Mouse (Mus musculus): ENCODE results near the gene Mad1l1.
"Not testable (repeated sequence)": the region's sequence is repeated elsewhere in the genome, so short reads cannot be mapped to it uniquely, and the experiment has no call there.

Mad1l1 gene

GRCm38 (mm10) chr5:140019616-140020015, 301.7 kb downstream of the Mad1l1 start:
- no peak for DNase-seq (ENCODE audit: low read depth in 2 of 2, low spot score in 2 of 2)

GRCm38 (mm10) chr5:140018780-140019179, 302.6 kb downstream of the Mad1l1 start:
- no peak for DNase-seq (ENCODE audit: low read depth in 2 of 2, low spot score in 2 of 2)

GRCm38 (mm10) chr5:140016896-140017295, 304.5 kb downstream of the Mad1l1 start:
- no peak for DNase-seq (ENCODE audit: low read depth in 2 of 2, low spot score in 2 of 2)

- no peak for DNase-seq (ENCODE audit: low read depth in 2 of 2, low spot score in 2 of 2)
Observed at GRCm38 (mm10) chr5:140013652-140014051, 307.7 kb downstream of the Mad1l1 start.

GRCm38 (mm10) chr5:140012286-140012967, 308.9 kb downstream of the Mad1l1 start:
- DNase-seq (ENCODE audit: low read depth in 2 of 2, low spot score in 2 of 2): no peak

GRCm38 (mm10) chr5:140010405-140010804, 310.9 kb downstream of the Mad1l1 start:
- DNase-seq (ENCODE audit: low read depth in 2 of 2, low spot score in 2 of 2): no peak

- DNase-seq (ENCODE audit: low read depth in 2 of 2, low spot score in 2 of 2): no peak
Observed at GRCm38 (mm10) chr5:140009083-140009655, 312.2 kb downstream of the Mad1l1 start.

GRCm38 (mm10) chr5:140008523-140008806, 312.9 kb downstream of the Mad1l1 start:
- DNase-seq (ENCODE audit: low read depth in 2 of 2, low spot score in 2 of 2): no peak

- no peak for DNase-seq (ENCODE audit: low read depth in 2 of 2, low spot score in 2 of 2)
Observed at GRCm38 (mm10) chr5:140007656-140008522, 313.5 kb downstream of the Mad1l1 start.

- no peak for DNase-seq (ENCODE audit: low read depth in 2 of 2, low spot score in 2 of 2)
Observed at GRCm38 (mm10) chr5:140006861-140007260, 314.5 kb downstream of the Mad1l1 start.

GRCm38 (mm10) chr5:140002541-140002940, 318.8 kb downstream of the Mad1l1 start:
- no peak for DNase-seq (ENCODE audit: low read depth in 2 of 2, low spot score in 2 of 2)

- no peak for DNase-seq (ENCODE audit: low read depth in 2 of 2, low spot score in 2 of 2)
Observed at GRCm38 (mm10) chr5:139998916-139999315, 322.4 kb downstream of the Mad1l1 start.

- not testable (repeated sequence) for DNase-seq (ENCODE audit: low read depth in 2 of 2, low spot score in 2 of 2)
Observed at GRCm38 (mm10) chr5:139998321-139998720, 323.0 kb downstream of the Mad1l1 start.

- no peak for DNase-seq (ENCODE audit: low read depth in 2 of 2, low spot score in 2 of 2)
Observed at GRCm38 (mm10) chr5:139991531-139991930, 329.8 kb downstream of the Mad1l1 start.

- no peak for DNase-seq (ENCODE audit: low read depth in 2 of 2, low spot score in 2 of 2)
Observed at GRCm38 (mm10) chr5:139985073-139985746, 336.1 kb downstream of the Mad1l1 start.

GRCm38 (mm10) chr5:139981976-139982375, 339.4 kb downstream of the Mad1l1 start:
- DNase-seq (ENCODE audit: low read depth in 2 of 2, low spot score in 2 of 2): no peak

- no peak for DNase-seq (ENCODE audit: low read depth in 2 of 2, low spot score in 2 of 2)
Observed at GRCm38 (mm10) chr5:139979371-139979770, 342.0 kb downstream of the Mad1l1 start.

- no peak for DNase-seq (ENCODE audit: low read depth in 2 of 2, low spot score in 2 of 2)
Observed at GRCm38 (mm10) chr5:139978525-139979276, 342.7 kb downstream of the Mad1l1 start.

- DNase-seq (ENCODE audit: low read depth in 2 of 2, low spot score in 2 of 2): no peak
Observed at GRCm38 (mm10) chr5:139977476-139977875, 343.9 kb downstream of the Mad1l1 start.

- DNase-seq (ENCODE audit: low read depth in 2 of 2, low spot score in 2 of 2): no peak
Observed at GRCm38 (mm10) chr5:139976584-139976983, 344.8 kb downstream of the Mad1l1 start.

- DNase-seq (ENCODE audit: low read depth in 2 of 2, low spot score in 2 of 2): peak in 1 of 2 experiments; percentile 9
Observed at GRCm38 (mm10) chr5:139970186-139970631, 351.1 kb downstream of the Mad1l1 start.
